Mouse (Mus musculus) ES-Bruce4 (cell line): ENCODE measurements around the gene Gm15319.
"Not testable (repeated sequence)": the region's sequence is repeated elsewhere in the genome, so short reads cannot be mapped to it uniquely, and the experiment has no call there.

Experiments used
- CTCF ChIP-seq: IDR thresholded peaks from one replicate; pipeline ENCODE4 v1.8.1; 2011; ENCODE audit warnings: low read depth, low read length
- EP300 ChIP-seq: IDR thresholded peaks from 2 replicates; pipeline ENCODE4 v1.6.1; 2011; ENCODE audit warnings: low read depth, low read length; ENCODE audit not compliant: insufficient read depth
- POLR2A ChIP-seq: IDR thresholded peaks from one replicate; pipeline ENCODE4 v1.8.1; 2011; ENCODE audit warnings: low read length; ENCODE audit not compliant: insufficient read depth

GRCm38 (mm10) chr8:20408441-20409030, 45.5 kb upstream of the Gm15319 start:
- not testable (repeated sequence) for TF ChIP-seq POLR2A, CTCF, EP300
